Mouse (Mus musculus): ENCODE results near the gene Fermt2.

Fermt2 gene

DNA sequence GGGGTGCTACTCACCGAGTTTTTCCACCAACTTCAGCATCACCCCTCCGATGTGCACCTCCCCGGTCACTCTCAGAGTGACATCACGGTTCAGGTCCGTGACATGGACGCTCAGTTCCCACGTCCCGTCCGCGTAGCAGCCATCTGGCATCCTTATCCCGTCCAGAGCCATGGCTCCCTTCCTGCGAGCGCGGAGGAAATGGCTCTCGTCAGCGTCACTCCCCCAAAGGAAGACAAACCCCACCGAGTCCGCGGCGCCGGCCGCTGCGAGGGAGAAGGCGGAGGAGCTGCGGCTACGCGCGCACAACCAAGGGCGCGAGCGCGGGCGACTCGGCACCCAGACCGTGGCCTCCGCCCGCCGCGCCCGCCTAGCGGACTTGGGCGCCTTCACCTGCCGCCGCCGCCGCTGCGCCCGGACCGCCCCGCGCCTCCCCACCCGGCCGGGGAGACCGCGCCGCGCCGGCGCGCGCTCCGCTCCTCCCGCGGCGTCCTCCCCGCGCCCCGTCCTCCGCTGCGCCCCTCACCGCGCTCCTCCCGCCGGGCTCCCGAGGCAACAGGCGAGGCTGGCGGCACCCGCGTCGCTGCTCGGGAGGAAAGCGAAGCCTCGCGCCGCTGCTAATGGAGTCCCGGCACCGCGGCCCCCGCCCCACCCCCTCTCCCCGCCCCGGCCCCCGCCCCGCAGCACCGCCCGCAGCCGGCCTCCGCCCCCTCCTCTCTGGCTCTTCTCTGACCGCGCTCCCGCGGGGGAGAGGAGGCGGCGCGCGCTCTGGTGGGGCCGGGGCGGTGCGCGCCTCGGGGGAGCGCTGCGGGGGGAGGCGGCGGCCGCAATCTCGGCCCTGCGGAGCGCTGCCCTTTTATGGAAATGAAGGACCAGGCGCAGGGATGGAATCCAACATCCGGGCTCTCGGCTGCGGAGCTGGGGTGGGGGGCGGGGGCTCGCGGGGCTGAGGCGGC, at the start of gene Fermt2:
Gene Fermt2 (minus strand): TSS at position 708 of the 953 bp plus-strand sequence.
- DNase-seq (ENCODE audit: low read depth, low spot score): no peak

DNA sequence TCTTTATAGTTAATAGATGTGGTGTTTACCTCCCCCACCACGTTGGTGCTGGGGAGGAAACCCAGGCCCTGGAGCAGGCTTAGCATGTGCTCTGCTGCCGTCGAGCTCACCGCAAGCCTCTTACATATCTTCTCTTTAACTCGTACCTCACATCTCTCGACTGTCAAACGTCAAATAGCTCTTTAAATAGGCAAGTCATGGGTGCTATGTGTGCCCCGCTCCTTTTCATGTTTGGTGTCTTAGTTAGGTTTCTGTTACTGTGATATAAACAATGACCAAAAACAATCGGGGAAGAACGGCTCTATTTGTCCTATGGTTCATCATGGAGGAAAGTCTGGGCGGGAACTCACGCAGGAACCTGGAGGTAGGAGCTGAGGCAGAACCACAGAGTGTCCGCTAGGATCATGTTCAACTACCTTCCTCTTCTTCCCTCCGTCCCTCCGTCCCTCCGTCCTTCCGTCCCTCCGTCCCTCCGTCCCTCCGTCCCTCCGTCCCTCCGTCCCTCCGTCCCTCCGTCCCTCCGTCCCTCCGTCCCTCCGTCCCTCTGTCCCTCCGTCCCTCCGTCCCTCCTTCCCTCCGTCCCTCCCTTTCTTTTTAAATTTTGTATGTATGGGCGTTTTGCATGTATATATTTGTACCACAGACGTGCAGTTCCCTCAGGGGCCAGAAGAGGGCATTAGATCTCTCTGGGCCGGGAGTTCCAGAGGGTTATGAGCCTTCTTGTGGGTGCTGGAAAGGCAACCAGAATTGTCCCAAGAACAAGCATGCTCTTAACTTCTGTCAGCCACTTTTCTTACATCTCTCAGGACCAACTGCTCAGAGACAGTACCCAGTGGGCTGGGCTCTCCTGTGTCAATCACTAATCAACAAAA, 36.4 kb upstream of the Fermt2 start:
- peak; percentile 72 for DNase-seq (ENCODE audit: low read depth, low spot score)

DNA sequence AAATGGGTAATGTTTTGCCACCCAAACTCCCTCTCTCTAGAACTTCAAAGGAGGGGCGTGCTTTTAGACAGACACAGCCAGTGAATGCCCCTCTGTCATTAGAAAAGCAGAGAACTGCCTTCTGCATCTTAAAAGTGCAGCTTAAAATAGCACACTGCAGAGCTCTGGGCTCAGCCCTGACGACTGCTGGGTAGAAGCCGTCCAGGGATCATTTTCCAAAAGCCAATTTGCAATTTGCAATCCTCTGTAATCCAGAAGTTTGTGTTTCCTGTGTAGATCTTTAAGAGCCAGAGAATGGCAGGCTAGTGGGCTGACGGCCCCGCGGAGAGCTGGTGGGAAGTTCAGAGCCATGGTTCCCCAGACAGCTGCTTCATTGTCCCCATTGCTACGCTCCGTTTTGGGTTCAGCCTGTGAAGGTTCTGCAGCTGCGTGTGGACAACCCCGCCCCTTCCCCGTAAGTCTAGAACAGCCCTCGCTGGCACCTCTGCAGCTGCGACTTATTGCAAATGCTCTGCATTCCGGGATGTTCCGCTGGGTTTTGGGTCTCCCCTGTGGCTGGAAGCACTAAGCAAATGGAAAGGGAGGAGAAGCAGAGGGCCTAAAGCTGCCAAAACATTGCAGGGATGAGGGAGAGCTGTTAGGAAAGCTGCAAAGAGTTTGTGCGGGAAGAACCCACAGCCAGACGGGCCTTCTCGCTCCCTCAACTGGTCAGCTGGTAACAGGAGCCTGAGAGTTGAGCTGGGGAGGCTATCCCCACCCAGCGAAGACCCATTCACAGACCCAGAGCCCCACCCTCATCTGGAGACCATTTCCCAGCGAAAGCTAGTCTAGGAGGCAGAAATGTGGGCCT, 35.5 kb upstream of the Fermt2 start:
- DNase-seq (ENCODE audit: low read depth, low spot score): peak; percentile 6

DNA sequence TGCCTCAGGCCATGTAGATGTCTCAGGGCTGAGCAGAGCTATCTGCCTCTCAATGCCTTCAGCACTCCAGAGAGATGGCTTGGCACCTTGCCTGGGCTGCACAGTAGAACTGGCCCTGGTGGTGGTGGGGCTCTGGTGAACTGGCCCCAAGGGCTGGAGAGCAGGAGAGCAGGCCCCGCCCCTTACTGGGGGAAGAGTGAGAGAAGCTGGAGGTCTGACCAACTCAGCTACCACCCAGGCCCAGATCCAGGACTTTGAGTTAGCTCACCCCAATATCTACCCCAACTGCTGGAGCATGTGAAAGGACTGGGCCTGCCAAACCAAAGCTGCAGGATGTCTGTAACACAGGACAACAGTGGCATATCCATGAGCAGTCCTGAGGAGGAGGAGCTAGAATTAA, 33.7 kb upstream of the Fermt2 start:
- no peak for DNase-seq (ENCODE audit: low read depth, low spot score)

DNA sequence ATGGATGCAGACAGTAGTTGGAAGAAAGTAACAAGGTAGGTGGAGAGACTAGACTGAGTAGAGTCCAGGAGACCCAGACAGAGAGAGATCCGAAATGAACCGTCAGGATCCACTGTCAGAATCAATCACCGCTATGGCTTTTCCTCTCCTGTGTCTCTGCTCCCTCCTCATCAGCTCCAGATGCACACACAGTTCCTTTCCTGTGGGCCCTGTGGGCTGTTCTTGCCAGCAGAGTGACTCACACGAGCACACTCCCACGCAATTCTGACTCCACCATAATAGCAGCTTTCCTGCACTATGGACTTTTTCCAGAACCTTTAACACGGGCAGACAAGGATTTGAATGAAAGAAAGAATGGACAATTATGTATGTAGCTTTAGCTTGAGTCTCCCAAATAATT, 31.8 kb upstream of the Fermt2 start:
- no peak for DNase-seq (ENCODE audit: low read depth, low spot score)

DNA sequence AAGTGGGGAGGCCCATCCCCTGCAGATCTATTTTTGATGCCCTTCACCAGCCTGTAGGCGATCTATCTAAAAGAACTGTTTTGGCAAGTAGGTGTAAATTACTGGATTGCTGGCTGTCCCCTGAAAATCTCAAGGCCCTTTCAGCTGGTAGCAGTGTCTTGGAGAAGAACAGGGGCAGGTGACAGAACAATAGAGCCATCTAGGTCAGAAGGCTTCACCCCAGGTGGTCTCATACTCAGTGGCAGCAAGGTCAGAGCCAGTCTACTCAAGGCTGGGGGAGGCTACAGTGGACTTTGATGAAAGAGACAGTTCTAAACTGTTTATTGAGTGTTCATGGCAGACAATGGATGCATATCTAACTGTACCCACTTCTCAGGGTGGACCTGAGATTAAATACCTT, 29.1 kb upstream of the Fermt2 start:
- DNase-seq (ENCODE audit: low read depth, low spot score): no peak

DNA sequence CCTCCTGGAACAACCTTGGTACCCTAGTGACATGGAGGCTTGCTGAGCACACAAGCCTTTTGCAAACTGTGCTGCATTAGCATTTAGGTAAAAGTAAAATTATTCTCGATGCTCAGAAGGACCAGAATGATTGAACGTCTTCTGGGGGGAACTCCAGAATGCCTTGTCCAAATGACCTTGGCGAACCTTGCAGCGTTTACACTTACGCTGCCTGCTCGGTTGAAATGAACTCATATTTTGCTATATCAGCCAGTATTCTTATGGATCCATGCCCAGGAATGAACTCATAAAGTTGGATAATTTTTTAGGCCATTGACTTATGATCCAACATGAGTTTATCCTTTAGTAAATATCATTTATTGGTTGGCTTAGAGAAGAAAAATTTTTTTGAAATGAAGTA, 24.4 kb upstream of the Fermt2 start:
- no peak for DNase-seq (ENCODE audit: low read depth, low spot score)

DNA sequence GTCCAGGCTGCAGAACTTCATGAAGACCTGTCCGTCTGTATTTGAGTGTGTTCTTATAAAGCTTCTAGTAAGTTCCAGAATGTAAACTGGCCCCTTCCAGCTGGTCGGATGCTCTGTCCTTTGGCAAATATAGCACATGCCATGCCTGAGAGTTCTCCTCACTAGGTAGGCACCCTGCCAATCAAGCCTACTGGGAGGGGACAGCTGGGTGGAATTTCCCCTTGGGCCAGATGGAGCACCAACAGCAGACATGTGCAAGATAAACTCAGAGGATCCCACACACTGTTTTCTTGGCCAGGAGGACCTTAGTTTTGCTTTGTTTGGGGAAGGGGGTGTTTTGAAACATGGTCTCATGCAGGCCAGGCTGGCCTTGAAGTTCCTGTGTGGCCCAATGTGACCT, 23.9 kb upstream of the Fermt2 start:
- DNase-seq (ENCODE audit: low read depth, low spot score): no peak

DNA sequence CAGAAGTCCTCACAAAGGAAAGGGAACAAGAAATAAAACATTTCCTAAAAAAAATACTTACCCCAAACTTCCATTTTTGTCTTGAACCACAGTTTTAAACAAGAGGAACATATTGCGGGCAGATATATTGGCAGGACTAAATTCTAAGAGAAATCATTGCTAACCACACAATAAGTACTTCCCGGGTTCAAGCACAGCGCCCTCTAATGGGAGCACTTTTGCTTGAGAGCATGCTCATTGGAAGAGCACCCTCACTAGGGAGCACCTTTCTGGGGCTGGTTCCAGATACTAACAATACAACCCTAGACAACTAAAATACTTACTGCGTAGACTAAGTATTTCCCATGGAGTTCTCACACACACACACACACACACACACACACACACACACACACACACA, 22.5 kb upstream of the Fermt2 start:
- no peak for DNase-seq (ENCODE audit: low read depth, low spot score)

DNA sequence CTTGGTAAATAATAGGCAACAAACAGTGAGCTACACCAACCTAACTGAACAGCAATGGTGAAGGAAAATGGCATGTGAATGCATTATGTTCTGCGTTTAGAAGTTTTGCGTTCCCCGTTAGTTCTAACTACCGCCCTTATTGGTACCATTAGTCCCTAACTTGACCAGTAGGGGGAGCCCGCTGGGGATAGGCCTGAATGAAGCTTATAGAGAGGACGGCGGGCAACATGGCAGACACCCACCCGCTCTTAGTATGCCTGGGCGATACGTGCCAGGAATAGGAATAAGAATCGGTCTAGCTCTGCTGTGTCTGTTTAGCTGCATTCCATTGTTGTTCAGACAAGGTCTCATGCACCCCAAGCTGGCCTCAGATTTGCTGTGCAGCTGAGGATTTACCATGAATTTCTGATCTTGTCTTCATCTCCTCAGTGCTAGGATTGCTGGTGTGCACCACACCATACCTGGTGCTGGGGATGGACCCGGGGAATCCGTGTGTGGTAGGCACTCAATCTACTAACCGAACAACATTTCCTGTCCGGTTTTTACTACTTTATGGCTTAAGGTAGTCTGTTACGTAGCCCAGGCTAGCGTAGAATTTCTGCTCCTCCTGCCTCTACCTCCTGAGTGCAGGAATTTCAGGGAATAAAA, 21.3 kb upstream of the Fermt2 start:
- peak; percentile 49 for DNase-seq (ENCODE audit: low read depth, low spot score)

DNA sequence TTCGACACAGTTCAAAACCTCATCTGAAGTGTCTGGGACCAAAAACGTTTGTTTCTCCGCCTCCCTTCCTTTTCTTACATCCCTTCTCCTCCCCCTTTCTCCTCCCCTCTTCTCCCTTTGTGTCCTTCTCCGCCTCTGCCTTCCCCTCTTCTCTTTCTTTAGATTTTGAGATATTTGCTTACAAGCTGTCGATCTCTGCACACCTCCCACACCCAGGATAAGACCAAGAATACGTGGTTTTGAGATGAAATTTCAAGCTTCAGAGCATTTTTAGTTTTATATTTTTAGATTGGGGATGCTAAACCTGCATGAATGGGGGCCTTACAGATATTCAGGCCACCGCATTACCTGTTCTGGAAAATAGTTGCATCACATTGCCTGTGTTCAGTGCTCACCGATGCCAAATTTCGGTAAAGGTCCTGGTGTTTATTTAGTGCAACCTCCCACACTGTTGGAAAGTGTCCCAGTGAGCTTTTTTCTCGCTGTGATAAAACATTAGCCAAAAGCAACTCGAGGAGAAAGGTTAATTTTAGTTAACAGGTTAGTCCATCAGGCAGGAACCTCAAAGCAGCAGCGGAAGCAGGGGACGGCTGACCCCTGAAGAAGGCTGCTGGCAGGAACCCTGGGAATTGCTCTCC, 20.2 kb upstream of the Fermt2 start:
- no peak for DNase-seq (ENCODE audit: low read depth, low spot score)

DNA sequence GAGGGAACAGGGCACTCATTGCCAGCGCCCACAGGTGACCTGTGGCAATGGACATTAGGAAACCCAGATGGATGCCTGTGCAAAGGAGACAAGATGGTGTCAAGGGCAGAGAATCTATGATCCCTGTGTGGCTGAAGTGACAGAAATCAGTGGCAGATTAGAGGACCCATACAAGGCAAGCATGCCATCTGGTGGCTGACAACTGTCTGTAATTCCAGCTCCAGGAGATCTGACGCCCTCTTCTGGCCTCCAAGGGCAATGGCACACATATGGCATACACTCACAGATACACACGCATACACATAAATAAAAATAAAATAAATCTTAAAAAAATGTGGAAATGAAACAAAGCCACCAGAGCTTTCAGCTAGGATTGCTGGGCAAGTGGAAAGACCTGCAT, 18.2 kb upstream of the Fermt2 start:
- no peak for DNase-seq (ENCODE audit: low read depth, low spot score)

DNA sequence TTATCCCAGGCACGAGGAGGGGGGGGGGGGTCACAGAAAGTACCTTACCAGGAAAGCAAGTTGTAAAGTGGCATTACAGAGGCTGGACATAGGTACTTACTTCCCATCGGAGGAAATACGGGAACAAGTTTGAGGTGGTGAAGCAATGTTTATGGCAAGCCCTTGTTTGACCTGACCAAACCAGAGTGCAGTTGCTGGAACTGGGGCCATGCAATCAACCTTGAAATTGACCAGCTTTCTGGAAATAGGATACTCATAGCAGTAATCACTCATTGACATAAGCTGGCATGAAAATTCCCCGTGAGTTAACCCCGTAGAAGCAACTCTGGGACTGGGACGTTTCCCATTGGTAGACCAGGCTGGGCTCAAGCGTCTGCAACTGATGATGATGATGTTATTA, 15.0 kb upstream of the Fermt2 start:
- no peak for DNase-seq (ENCODE audit: low read depth, low spot score)

DNA sequence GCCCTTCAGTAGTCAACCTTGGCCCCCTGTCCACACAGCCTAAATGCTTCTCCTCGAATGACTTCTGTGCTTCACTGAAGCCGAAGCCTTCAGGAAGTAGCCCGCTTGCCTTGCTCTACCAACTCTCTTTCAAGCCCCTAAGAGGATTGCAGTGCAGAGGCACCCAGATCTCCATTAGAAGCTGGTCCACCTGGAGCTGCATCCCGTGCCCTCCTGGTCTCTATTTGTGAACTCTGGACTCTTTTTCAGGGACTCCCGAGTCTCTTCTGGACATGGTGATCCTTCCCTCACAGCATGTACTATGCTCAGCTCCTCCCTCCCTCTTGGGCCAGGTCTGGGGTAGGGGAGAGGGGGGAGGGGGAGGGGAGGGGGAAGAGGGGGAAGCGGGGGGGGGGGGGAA, 14.1 kb upstream of the Fermt2 start:
- no peak for DNase-seq (ENCODE audit: low read depth, low spot score)

DNA sequence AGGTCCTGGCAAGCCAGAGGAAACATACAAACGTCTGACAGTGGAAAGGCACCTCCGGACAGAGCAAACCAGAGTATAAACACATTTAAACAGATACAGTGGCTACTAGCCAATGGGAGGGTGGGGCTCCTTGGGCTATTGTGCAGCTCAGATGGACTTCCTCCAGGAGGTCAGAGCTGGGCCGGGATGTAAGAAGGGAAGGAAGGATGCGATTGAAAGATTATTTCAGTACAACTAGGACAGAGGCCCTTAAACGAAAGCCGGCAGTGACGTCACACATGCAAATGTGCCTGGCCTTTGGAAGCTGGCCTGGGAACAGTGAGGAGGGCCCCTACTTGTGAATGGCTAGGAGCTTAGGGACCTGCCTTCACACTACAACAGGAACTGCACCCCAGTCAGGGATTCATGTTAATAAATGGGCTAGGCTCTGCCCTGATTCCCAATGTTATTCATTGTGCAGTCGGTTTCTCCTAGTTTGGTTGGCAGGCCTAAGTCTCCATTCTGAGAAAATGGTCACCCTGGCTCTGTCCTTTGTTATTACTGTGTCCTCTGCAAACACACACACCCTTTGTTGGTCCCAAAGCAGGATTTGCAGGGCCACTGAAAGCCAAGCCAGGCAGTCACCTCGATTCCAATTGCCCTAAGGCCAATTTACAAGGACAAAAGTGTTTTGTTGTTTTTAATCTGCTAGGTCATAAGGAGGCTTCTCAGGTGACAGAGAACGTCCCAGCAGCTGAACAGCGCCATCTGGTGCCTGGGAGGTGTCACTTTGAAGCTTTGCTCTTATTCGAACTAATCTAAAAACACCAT, 9.9 kb upstream of the Fermt2 start:
- DNase-seq (ENCODE audit: low read depth, low spot score): peak; percentile 34

DNA sequence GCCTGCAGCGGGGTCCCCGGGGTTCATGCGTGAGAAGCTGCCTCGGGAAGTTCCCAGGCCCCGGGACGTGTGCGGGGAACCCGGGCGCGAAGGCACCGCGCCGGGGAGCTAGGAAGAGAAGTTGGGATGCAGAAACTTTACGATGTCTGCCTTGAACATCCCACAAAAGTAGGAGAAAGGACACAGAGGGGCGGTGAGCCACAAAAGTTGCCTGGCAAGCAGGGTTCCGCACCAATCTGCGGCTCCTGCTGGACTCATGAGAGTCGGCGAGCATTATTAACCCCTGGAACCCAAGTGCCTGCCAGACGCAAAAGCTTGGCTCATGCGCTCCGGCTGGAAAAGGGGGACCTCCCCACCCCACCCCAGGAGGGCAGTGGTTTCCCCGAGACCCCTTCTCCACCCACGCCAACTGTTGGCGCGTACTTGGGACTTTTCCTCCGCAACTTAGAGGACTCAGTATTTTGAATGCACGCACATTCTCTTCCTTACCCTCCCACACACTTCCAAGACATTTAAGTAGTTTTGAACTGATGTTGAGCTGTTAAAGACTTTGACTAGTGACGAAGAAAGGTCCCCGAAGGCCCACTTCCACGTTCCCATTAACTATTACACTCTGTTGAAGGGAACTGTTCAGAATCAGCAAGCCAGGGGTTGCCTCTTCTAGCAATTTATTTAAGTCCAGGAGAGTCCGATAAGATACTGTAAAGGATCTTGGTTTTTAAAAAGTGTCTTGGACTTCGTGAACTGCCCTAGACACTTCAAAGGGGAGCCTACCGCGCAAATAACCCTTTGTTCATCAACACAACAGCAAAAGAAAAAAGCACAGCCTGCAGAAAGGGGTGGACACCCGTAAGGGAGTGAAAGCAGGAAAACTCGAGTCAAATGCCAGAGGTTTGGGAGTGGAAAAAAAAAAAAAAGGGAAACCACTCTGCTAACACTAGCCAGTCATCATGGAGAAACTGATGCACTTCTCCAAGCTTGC, 737 bp upstream of the Fermt2 start:
- no peak for DNase-seq (ENCODE audit: low read depth, low spot score)

DNA sequence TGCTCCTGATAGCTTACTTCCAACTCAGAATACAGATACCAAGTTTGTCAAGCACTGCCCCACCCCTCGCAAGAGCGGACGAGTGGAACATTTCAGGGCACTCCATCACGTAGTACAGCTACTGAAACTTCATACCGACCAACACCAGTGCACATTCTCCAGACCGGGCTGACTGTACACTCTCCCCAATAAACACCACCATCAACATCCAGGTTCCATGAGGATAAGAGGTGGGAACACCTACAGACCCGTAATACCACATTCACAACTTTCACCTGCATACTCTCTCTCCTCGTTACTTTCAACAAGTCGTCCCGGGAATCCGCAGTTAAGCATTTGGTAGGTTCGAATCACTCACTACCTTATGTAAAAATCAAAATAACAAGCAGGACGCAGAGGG, 1.1 kb downstream of the Fermt2 start:
- no peak for DNase-seq (ENCODE audit: low read depth, low spot score)

DNA sequence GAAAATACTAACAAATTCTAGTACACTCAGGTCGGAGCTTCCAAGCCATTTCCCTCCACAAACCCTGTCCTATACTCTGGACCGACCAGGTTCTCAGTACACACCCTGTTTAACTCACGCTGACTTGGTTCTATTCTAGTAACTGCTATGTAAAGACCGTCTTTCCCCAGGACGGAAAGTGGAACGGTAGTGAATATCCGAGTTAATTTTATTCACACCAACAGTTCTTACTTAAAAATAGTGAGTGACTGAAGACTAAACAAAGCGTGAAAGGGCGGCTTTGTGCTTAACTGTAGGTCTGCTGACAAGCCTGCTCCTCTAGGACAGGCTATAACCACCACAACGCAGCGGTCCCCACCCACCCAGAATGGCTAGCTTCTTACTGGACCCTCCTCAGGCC, 14.1 kb downstream of the Fermt2 start:
- DNase-seq (ENCODE audit: low read depth, low spot score): no peak

DNA sequence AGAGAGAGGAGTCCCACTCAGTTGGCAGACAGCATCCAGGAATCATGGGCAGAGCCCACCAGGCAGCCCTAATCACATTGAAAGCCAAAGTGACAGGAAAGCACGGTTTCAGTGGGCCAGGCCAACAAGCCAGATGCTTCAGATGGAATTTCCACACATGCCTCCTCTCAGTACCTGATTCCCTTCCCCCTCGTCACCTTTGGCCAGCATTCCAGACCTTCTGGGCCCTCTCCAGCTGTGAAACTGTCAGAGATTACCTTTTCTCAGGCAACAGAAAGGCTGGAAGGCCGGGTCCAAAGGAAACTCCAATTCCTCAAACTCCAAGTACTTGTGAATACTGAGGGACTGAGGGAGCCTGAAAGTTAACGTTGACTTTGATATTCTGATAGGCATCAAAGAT, 19.1 kb downstream of the Fermt2 start:
- no peak for DNase-seq (ENCODE audit: low read depth, low spot score)

All from CD4-positive, CD25-positive, alpha-beta regulatory T cell, adult 2 months (primary cell).